Mouse (Mus musculus) kidney, adult 11 months (tissue): ENCODE measurements around the gene Arhgef17.

Experiments
- DNase-seq: peaks from one replicate; pipeline ENCODE4 v3.0.0; 2022

The Arhgef17 gene

GRCm38 (mm10) chr7:100931926-100932480 lies at the start of gene Arhgef17:
Gene Arhgef17, minus strand, starts transcription at chr7:100932107.
- no peak for DNase-seq

GRCm38 (mm10) chr7:100979175-100979574 lies 47.3 kb upstream of the Arhgef17 start:
- DNase-seq, result peak; percentile 30

GRCm38 (mm10) chr7:100978171-100978570 lies 46.3 kb upstream of the Arhgef17 start:
- no peak for DNase-seq

- no peak for DNase-seq
Measured at GRCm38 (mm10) chr7:100974135-100974903, 42.4 kb upstream of the Arhgef17 start, which contains the start of gene P2ry6. Gene P2ry6, minus strand, starts transcription at chr7:100974649.

GRCm38 (mm10) chr7:100972875-100973274 lies 41.0 kb upstream of the Arhgef17 start:
- DNase-seq, result no peak

GRCm38 (mm10) chr7:100968874-100969659 lies 37.2 kb upstream of the Arhgef17 start:
- DNase-seq, result no peak

GRCm38 (mm10) chr7:100968376-100968775 lies 36.5 kb upstream of the Arhgef17 start:
- no peak for DNase-seq

- DNase-seq, result peak; percentile 23
Measured at GRCm38 (mm10) chr7:100967850-100968249, 35.9 kb upstream of the Arhgef17 start.

- no peak for DNase-seq
Measured at GRCm38 (mm10) chr7:100966014-100966413, 34.1 kb upstream of the Arhgef17 start.

- no peak for DNase-seq
Measured at GRCm38 (mm10) chr7:100965079-100965478, 33.2 kb upstream of the Arhgef17 start.

- no peak for DNase-seq
Measured at GRCm38 (mm10) chr7:100964242-100964641, 32.3 kb upstream of the Arhgef17 start.

- no peak for DNase-seq
Measured at GRCm38 (mm10) chr7:100963381-100963780, 31.5 kb upstream of the Arhgef17 start.

- DNase-seq, result no peak
Measured at GRCm38 (mm10) chr7:100961146-100961545, 29.2 kb upstream of the Arhgef17 start.

- DNase-seq, result no peak
Measured at GRCm38 (mm10) chr7:100960462-100960861, 28.6 kb upstream of the Arhgef17 start.

GRCm38 (mm10) chr7:100958426-100958825 lies 26.5 kb upstream of the Arhgef17 start:
- DNase-seq, result no peak

- no peak for DNase-seq
Measured at GRCm38 (mm10) chr7:100952686-100953085, 20.8 kb upstream of the Arhgef17 start.

GRCm38 (mm10) chr7:100951903-100952302 lies 20.0 kb upstream of the Arhgef17 start:
- no peak for DNase-seq

- DNase-seq, result no peak
Measured at GRCm38 (mm10) chr7:100950481-100951010, 18.6 kb upstream of the Arhgef17 start.

- no peak for DNase-seq
Measured at GRCm38 (mm10) chr7:100950031-100950430, 18.1 kb upstream of the Arhgef17 start.

- no peak for DNase-seq
Measured at GRCm38 (mm10) chr7:100944738-100945137, 12.8 kb upstream of the Arhgef17 start.

GRCm38 (mm10) chr7:100944306-100944705 lies 12.4 kb upstream of the Arhgef17 start:
- DNase-seq, result no peak

GRCm38 (mm10) chr7:100942789-100943615 lies 11.1 kb upstream of the Arhgef17 start:
- no peak for DNase-seq
